Mouse (Mus musculus) cerebellum, adult 11-12 months (tissue): ENCODE data around the gene Elf1.
A peak's percentile ranks its signal among the peaks of the same experiment; 100 is the strongest.
"Not testable (repeated sequence)": the region's sequence is repeated elsewhere in the genome, so short reads cannot be mapped to it uniquely, and the experiment has no call there.

ENCODE experiments used
- DNase-seq: peaks from one replicate; pipeline ENCODE4 v3.0.0; 2022

The Elf1 gene

GRCm38 (mm10) chr14:79522387-79522786 is 41.4 kb downstream of the Elf1 start:
- no peak for DNase-seq

DNA sequence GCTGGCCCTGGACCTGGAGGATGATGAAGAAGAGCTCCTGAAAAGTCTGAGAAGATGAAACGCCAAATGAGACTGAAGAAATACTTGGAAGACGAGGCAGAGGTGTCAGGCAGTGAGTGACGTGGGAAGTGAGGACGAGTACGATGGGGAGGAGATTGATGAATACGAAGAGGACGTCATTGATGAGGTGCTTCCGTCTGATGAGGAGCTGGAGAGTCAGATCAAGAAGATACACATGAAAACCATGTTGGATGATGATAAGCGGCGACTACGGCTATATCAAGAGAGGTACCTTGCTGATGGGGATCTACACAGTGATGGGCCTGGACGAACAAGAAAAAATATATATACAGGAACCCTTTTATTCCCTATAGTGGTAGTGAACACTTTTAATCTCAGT is 45.1 kb downstream of the Elf1 start:
- not testable (repeated sequence) for DNase-seq

- DNase-seq, result no peak
Measured at GRCm38 (mm10) chr14:79527704-79528103, 46.7 kb downstream of the Elf1 start.

DNA sequence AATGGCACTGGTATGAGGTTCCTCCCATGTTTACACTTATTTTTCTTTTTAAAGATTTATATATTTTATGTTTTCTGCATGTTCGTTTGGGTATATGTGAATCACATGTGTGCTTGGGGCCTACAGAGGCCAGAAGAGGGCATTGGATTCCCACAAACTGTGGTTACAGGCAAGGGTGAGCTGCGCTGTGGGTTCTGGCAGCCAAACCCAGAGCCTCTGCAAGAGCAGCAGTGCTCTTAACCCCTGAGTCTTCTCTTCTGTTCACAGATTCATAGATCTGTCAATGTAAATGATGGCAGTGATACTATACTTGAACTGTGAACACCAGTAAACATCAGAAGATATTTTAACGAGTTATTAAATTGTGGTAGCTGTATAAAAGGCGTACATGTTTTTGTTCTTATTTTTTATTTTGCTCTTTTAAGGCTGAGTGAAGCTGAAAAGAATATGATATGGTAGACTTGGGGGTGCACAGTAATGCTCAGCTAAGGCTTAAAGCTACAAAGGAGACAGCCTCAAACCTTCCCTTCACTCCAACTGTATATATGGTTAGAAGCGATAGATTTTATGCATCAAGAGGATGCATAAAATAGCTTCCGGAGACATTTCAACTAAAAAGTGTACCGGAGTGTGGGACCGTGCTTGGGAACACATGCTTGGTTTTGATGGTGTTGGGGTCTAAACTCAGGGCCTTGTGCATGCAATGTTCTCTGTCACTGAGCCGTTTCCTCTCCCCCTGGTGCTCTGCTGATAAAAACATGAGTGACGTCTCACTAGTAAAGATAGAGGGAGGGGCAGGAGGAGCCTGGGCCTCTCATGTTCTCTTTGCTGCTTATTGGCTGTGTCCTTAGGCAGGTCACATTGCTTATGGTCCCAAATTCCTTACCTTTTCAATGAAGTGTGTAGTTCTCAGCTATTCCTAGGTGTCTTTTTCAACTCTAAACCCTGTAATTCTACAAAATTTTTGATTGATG is 48.9 kb downstream of the Elf1 start:
- DNase-seq, result no peak

- DNase-seq, result no peak
Measured at GRCm38 (mm10) chr14:79530761-79531160, 49.8 kb downstream of the Elf1 start.

GRCm38 (mm10) chr14:79532036-79532776 is 51.2 kb downstream of the Elf1 start:
- no peak for DNase-seq

GRCm38 (mm10) chr14:79533350-79533749 is 52.4 kb downstream of the Elf1 start:
- no peak for DNase-seq

DNA sequence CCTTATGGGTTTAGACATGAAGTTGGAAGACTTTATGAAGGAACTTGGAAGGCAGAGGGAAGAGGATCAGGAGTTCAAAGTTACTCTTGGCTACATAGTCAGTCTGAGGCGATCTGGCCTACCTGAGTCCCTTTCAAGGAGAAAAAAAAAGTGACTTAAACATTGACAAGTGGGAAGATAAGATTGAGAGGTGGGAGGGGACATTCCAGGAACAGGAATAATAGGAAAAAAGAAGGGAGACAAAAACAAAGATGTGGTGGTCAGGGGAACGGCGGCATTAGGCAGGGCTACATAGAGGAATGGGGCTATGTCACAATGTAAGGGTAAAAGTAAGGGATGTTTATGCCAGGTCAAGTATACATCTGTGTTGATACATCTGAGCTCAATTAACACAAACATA is 53.2 kb downstream of the Elf1 start:
- no peak for DNase-seq

DNA sequence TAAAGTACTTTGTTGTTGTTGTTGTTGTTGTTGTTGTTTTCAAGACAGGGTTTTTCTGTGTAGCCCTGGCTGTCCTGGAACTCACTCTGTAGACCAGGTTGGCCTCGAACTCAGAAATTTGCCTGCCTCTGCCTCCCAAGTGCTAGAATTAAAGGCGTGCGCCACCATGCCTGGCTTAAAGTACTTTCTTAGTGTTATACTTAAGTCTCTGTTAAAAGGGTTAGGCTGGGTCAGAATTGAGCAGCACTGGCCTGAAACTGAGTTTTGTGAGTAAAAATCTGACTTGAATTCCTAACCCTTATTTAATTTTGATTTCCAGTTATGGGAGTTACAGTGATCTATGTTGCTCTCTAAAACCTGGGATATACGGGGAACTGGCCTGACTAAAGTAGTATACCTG is 53.7 kb downstream of the Elf1 start:
- DNase-seq, result not testable (repeated sequence)

DNA sequence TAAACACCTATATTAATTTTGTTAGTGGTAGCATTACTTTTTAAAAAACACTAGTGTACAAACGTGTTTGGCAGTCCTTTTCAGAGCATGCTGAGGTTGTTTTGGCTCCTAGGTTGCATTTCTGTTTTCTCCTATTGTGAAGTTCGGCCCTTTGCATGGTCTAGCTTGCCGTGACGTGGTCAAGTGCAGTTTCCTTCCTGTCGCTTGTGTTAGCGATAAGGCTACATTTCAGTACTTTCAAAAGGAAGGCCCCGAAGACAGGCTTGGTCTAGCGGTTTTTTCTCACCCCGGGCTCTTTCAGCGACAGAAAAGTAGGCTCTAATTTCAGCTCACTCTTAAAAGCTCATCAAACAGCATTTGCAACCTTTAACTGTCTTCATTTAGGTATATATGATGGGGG is 54.3 kb downstream of the Elf1 start:
- DNase-seq, result no peak

- no peak for DNase-seq
Measured at GRCm38 (mm10) chr14:79536011-79536410, 55.0 kb downstream of the Elf1 start.

DNA sequence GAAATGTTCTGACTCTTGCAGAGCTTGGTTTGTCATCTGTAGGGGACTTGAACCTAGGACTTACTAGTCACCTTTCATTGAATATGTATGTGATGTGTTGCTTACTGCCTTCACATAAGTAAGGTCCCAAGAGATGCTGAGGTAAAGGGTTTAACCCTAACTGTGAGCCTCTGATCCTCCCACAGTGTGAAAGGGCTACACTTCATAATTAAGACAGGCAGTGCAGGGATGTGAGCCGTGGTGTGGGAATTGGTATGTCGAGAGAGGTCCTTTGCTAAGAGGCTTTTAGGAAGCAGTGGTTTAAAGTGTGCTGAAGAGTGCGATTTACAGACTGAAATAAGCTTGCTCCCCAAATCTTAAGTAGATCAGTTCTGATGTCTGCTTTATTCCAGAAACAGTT is 55.8 kb downstream of the Elf1 start:
- DNase-seq, result no peak

GRCm38 (mm10) chr14:79537463-79537862 is 56.5 kb downstream of the Elf1 start:
- no peak for DNase-seq

DNA sequence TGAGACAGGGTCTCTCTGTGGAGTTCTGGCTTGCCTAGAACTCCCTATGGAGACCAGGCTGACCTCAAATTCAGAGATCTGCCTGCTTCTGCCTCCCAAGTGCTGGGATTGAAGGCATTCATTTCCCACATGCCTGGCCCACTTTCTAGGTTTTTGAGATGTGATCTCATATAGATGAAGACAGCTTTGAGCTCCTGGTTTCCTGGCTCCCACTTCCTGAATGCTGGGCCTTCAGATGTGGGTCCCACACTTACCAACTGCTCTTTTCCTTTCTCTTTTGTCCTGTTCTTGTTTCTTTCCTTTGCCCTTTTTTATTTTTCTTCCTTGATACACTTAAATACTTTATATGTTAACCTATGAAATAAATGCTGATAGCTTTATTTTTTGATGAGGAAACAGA is 56.9 kb downstream of the Elf1 start:
- DNase-seq, result no peak

GRCm38 (mm10) chr14:79541606-79542005 is 60.6 kb downstream of the Elf1 start:
- DNase-seq, result no peak

DNA sequence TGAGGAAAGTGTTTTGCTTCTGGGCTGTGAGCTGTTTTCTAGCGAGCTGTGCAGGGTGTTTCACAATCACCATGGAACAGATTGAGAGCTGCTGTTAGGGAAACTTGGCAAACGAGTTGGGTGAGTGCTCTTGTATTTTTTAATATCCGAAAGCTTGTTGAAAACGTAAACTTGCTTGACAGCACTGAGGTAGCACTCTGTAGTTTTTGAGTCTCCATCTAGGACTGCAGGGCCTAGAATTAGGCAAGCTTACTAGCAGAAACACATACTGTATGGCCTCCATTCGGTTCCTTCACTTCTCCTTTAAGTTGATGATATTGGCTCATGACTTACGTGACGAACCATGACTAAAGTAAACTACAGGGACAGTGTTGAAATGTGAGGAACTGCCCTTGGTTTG is 68.3 kb downstream of the Elf1 start:
- no peak for DNase-seq

DNA sequence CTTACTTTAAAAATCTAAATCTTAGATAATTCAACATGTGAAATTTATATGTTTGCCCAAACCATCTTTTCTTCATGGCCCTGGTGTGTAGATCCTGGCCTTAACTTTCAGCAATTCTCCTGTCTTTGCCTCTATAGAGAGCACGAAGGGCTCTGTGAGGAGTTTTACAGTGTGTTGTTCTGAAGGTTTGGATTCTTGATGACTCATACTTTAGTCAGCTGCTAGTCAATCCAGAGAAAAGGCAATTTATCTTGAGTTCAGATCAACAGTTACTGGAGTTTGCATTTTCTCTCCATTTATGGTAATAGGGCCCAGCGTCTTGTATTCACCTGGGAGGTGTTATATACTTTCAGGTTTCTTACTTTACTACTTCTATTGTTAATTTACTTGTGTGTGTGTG is 70.9 kb downstream of the Elf1 start:
- no peak for DNase-seq

DNA sequence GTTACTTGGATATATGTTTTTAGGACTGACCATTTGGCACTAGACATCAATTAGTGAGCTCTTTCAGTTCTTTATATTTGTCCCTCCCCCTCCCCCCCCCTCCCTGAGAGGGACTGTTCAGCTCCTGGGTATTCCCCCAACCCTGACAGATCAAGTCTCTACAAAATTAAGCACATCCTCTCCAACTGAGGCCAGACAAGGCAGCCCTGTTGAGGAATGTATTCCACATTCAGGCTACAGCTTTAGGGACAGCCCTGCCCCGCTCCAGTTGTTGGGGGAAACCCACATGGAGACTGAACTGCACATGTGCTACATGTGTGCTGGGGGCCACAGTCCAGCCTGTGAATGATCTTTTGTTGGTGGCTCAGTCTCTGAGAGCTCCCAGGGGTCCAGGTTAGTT is 71.9 kb downstream of the Elf1 start:
- DNase-seq, result no peak

DNA sequence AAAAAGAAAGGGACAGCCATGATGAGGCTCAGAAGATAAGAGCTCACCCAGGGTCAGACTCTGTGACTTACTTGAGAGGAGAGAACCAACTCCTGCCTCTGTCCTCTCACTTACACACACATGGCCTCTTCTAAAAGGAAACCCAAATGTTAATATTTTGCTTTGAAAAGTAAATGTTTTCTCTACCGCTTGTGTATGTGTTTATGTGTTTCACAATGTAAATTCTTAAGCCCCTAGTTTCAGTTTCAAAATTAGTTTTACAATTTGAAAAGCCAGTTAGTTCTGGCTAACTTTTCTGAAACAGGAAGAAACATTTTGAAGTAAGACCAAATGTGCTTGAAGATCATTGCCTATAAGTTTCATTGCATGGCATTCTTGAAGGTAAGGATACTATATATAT is 76.8 kb downstream of the Elf1 start:
- DNase-seq, result no peak

- peak; percentile 14 for DNase-seq
Measured at GRCm38 (mm10) chr14:79562745-79563144, 81.8 kb downstream of the Elf1 start.

DNA sequence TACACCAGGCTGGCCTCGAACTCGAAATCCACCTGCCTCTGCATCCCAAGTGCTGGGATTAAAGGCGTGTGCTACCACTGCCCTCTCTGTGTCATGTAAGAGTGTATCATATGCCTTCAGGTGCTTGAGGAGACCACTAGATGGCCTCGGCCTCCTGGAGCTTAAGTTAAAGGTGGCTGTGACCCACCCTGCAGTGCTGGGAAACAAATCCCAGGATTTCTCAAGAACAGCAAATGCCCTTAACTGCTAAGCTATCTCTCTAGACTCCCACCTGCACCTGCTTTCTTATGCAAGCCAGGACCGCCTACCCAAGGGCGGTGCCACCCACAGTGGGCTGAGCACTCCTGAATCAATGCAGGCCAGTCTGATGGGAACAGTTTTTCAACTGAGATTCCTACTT is 83.8 kb downstream of the Elf1 start:
- DNase-seq, result no peak

DNA sequence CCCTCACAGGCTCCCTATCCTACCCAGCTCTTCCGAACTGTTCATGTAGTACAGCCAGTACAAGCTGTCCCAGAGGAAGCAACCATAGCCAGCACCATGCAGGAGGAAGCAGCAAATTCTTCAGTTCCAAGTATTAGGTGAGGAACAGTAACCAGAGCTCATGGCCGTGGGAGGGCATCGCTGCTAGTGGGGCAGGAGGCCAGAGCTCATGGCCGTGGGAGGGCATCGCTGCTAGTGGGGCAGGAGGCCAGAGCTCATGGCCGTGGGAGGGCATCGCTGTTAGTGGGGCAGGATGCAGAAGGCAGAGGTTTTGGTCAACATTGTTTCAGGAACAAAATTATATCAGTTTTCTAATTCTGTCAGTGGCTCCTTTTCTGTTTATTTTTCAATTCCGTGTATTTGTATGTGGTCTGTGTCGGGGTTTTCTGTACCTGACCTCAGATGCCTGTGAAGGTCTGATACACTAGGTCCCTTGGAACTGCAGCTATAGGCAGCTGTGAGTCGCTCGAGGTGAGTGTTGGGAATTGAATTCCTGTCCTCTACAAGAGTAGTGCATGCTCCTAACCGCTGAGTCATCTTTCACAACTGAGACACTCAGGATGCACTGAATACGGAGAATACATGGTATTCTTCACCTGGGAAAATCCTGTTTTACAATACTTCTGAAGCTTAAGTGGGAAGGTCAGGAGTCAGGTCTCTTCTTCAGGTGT is 92.6 kb downstream of the Elf1 start:
- DNase-seq, result no peak

DNA sequence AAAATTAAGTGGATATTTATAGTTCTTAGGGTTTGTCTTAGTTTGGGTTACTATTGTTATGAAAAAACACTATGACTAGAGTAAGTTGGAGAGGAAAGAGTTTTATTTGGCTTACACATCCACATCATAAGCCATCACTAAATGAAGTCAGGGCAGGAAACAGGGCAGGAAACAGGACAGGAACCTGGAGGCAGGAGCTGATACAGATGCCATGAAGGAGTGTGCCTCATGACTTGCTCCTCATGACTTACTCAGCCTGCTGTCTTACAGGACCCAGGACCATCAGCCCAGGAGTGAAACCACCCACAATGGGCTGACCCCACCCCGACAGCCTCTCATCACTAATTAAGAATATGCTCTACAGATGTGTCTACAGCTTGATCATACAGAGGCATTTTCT is 93.4 kb downstream of the Elf1 start:
- no peak for DNase-seq
